Mouse (Mus musculus): ENCODE measurements around the gene Maea.

Maea gene

GRCm38 (mm10) chr5:33357494-33357893, 22.2 kb downstream of the Maea start:
- no peak for DNase-seq (ENCODE audit: low spot score in 2 of 2)

GRCm38 (mm10) chr5:33358467-33358866, 23.2 kb downstream of the Maea start:
- DNase-seq (ENCODE audit: low spot score in 2 of 2): peak; percentile 26 to 59

- DNase-seq (ENCODE audit: low spot score in 2 of 2): no peak
Measured at GRCm38 (mm10) chr5:33363263-33363662, 28.0 kb downstream of the Maea start.

- DNase-seq (ENCODE audit: low spot score in 2 of 2): no peak
Measured at GRCm38 (mm10) chr5:33368651-33369050, 33.3 kb downstream of the Maea start.

GRCm38 (mm10) chr5:33371137-33371536, 35.8 kb downstream of the Maea start:
- no peak for DNase-seq (ENCODE audit: low spot score in 2 of 2)

GRCm38 (mm10) chr5:33371668-33372067, 36.4 kb downstream of the Maea start:
- no peak for DNase-seq (ENCODE audit: low spot score in 2 of 2)

GRCm38 (mm10) chr5:33372331-33373038, 37.2 kb downstream of the Maea start:
- DNase-seq (ENCODE audit: low spot score in 2 of 2): no peak

GRCm38 (mm10) chr5:33377176-33377575, 41.9 kb downstream of the Maea start:
- DNase-seq (ENCODE audit: low spot score in 2 of 2): no peak

GRCm38 (mm10) chr5:33377801-33378301, 42.5 kb downstream of the Maea start:
- no peak for DNase-seq (ENCODE audit: low spot score in 2 of 2)

- peak; percentile 97 to 98 for DNase-seq (ENCODE audit: low spot score in 2 of 2)
Measured at GRCm38 (mm10) chr5:33378302-33378854, 43.1 kb downstream of the Maea start, which contains the start of gene Uvssa. Gene Uvssa (plus strand): TSS chr5:33378549.

- no peak for DNase-seq (ENCODE audit: low spot score in 2 of 2)
Measured at GRCm38 (mm10) chr5:33387550-33387949, 52.2 kb downstream of the Maea start.

- peak; percentile 47 to 79 for DNase-seq (ENCODE audit: low spot score in 2 of 2)
Measured at GRCm38 (mm10) chr5:33393803-33394202, 58.5 kb downstream of the Maea start.

- DNase-seq (ENCODE audit: low spot score in 2 of 2): no peak
Measured at GRCm38 (mm10) chr5:33395693-33396092, 60.4 kb downstream of the Maea start.

GRCm38 (mm10) chr5:33396828-33397227, 61.5 kb downstream of the Maea start:
- no peak for DNase-seq (ENCODE audit: low spot score in 2 of 2)

- no peak for DNase-seq (ENCODE audit: low spot score in 2 of 2)
Measured at GRCm38 (mm10) chr5:33400819-33401218, 65.5 kb downstream of the Maea start.

GRCm38 (mm10) chr5:33420313-33420712, 85.0 kb downstream of the Maea start:
- no peak for DNase-seq (ENCODE audit: low spot score in 2 of 2)

Data from heart, adult 9 months (tissue).